ENCODE assay signal across 20 mouse cellular contexts in genomic region chr5:102998524-102998923, GRCm38 (mm10).
DNase-seq lines count a peak whose midpoint lies in the region; TF ChIP-seq lines count a peak whose summit lies in the region.
"Had no signal": no experiment of that assay in that cellular context is flagged by ENCODE, and none has a peak within 500 bp of the region (broad histone marks: within the 10 kb centered on the region; RNA-seq: fewer than 3 reads in every experiment).

No protein-coding gene starts in this region.

- intact Hi-C loops in gastrocnemius, adult 2 months (cut with DNase I) = no loop called here

- no peak for TF ChIP-seq POLR2A in brain, embryonic 14.5 days (IDR thresholded peaks at IDR 0.05; ENCODE audit: borderline replicate concordance, extremely low read depth, insufficient read depth, insufficient read length, poor library complexity, severe bottlenecking)

- TF ChIP-seq CTCF in layer of hippocampus, adult 2 months (conservative IDR thresholded peaks at IDR 0.05) = no peak
- TF ChIP-seq CTCF in brain, embryonic 14.5 days (IDR thresholded peaks at IDR 0.05; ENCODE audit: borderline replicate concordance, extremely low read depth, insufficient read depth, insufficient read length) = no peak
- TF ChIP-seq CTCF in gastrocnemius, adult 2 months (IDR thresholded peaks at IDR 0.05) = no peak

- peak overlapping the region; percentile 72 for H3K27ac ChIP-seq in layer of hippocampus, adult 2 months
- H3K27ac ChIP-seq in gastrocnemius, adult 2 months = no peak overlapping the region
- H3K27ac ChIP-seq: embryonic facial prominence, embryonic 13.5 days; embryonic facial prominence, embryonic 15.5 days; forebrain, embryonic 10.5 days; forebrain, embryonic 12.5 days had no signal

- no peak overlapping the region for H3K4me3 ChIP-seq in layer of hippocampus, adult 2 months
- H3K4me3 ChIP-seq in gastrocnemius, adult 2 months = no peak overlapping the region
- H3K4me3 ChIP-seq: embryonic facial prominence, embryonic 13.5 days; embryonic facial prominence, embryonic 15.5 days; erythroblast, embryonic 14.5 days; forebrain, embryonic 10.5 days; forebrain, embryonic 12.5 days had no signal

- DNase-seq in layer of hippocampus, adult 2 months (ENCODE audit: low spot score in 2 of 2) = no peak
- no peak for DNase-seq in layer of hippocampus, adult 9-10 months (ENCODE audit: low spot score)
- DNase-seq in brain, adult 2 months (ENCODE audit: low read depth, low spot score) = peak; percentile 43
- peak; percentile 20 for DNase-seq in brain, embryonic 14.5 days (ENCODE audit: low read depth)
- no peak for DNase-seq in gastrocnemius, adult 2 months
- DNase-seq: adrenal gland, adult 2 months; adrenal gland, postnatal 10 days; adrenal gland, postnatal 25 days; cerebellum, adult 11 months; cerebellum, adult 18-20 months; cerebellum, adult 8-10 months; cerebellum, adult 9-11 months; cerebellum, postnatal 14 days; cerebellum, postnatal 36 days; embryo, embryonic 11 days had no signal

Comparison
In these comparisons a context has a peak if more than half of its experiments do, and no peak if none do; other contexts are left out.
1. DNase-seq: peak in brain, adult 2 months (single experiment) and brain, embryonic 14.5 days (single experiment); none in layer of hippocampus, adult 2 months (0 of 2), layer of hippocampus, adult 9-10 months (single experiment) and gastrocnemius, adult 2 months (single experiment).